Mouse (Mus musculus) urinary bladder, postnatal 10 days (tissue): ENCODE data around the gene Cpm.

Experiments
- DNase-seq: peaks from one replicate; pipeline ENCODE4 v3.0.0; 2022; ENCODE audit warnings: low spot score

Cpm gene

GRCm38 (mm10) chr10:117635823-117636589 lies 6.7 kb downstream of the Cpm start:
- DNase-seq: no peak

GRCm38 (mm10) chr10:117637062-117637744 lies 7.9 kb downstream of the Cpm start:
- DNase-seq: no peak

GRCm38 (mm10) chr10:117637745-117638577 lies 8.7 kb downstream of the Cpm start:
- no peak for DNase-seq

GRCm38 (mm10) chr10:117638578-117639220 lies 9.4 kb downstream of the Cpm start:
- DNase-seq: no peak

GRCm38 (mm10) chr10:117639221-117639599 lies 9.9 kb downstream of the Cpm start:
- DNase-seq: no peak

- DNase-seq: no peak
These were observed 10.7 kb downstream of the Cpm start for GRCm38 (mm10) chr10:117639899-117640594.

- no peak for DNase-seq
These were observed 11.3 kb downstream of the Cpm start for GRCm38 (mm10) chr10:117640595-117641078.

- no peak for DNase-seq
These were observed 12.3 kb downstream of the Cpm start for GRCm38 (mm10) chr10:117641400-117642200.

GRCm38 (mm10) chr10:117642201-117642450 lies 12.8 kb downstream of the Cpm start:
- no peak for DNase-seq

- DNase-seq: no peak
These were observed 13.4 kb downstream of the Cpm start for GRCm38 (mm10) chr10:117642491-117643262.

- no peak for DNase-seq
These were observed 14.0 kb downstream of the Cpm start for GRCm38 (mm10) chr10:117643302-117643701.

GRCm38 (mm10) chr10:117643711-117644428 lies 14.6 kb downstream of the Cpm start:
- DNase-seq: no peak

- no peak for DNase-seq
These were observed 15.1 kb downstream of the Cpm start for GRCm38 (mm10) chr10:117644429-117644748.

- no peak for DNase-seq
These were observed 15.5 kb downstream of the Cpm start for GRCm38 (mm10) chr10:117644828-117645227.

GRCm38 (mm10) chr10:117645487-117645964 lies 16.2 kb downstream of the Cpm start:
- no peak for DNase-seq

- DNase-seq: no peak
These were observed 17.3 kb downstream of the Cpm start for GRCm38 (mm10) chr10:117646482-117647157.

- DNase-seq: no peak
These were observed 17.8 kb downstream of the Cpm start for GRCm38 (mm10) chr10:117647158-117647505.

- DNase-seq: no peak
These were observed 18.7 kb downstream of the Cpm start for GRCm38 (mm10) chr10:117647964-117648472.

GRCm38 (mm10) chr10:117648643-117649042 lies 19.3 kb downstream of the Cpm start:
- DNase-seq: no peak
